22 mouse cellular contexts compared by ENCODE assay signal in genomic region chr10:110971044-110971443, GRCm38 (mm10). TPM values are rescaled to one million over a fixed set of nuclear protein-coding genes. Genes with fewer than 3 reads are reported as not detected.
A peak's percentile ranks its signal among the peaks of the same experiment; 100 is the strongest.
DNase-seq lines count a peak whose midpoint lies in the region; ATAC-seq and TF ChIP-seq lines count a peak whose summit lies in the region.
"Had no signal": no experiment of that assay in that cellular context is flagged by ENCODE, and none has a peak within 500 bp of the region (broad histone marks: within the 10 kb centered on the region; RNA-seq: fewer than 3 reads in every experiment).

No protein-coding gene starts in this region.

- no peaks in the 10 kb centered on the region for H3K79me2 ChIP-seq in liver, adult 2 months (ENCODE audit: control insufficient read depth, insufficient read depth, low read length)

- peak; percentile 61 for ATAC-seq in stomach, postnatal 0 days (ENCODE audit: low FRiP score, low TSS enrichment)
- ATAC-seq in midbrain, embryonic 13.5 days = no peak
- ATAC-seq: activated CD4-positive, CD25-positive, alpha-beta regulatory T cell, adult 4 months; CD4-positive, CD25-positive, alpha-beta regulatory T cell, adult 4 months; Patski had no signal

- H3K36me3 ChIP-seq in liver, adult 2 months (ENCODE audit: control insufficient read depth, insufficient read depth, low read length) = peaks cover 15% of the 10 kb centered on the region
- H3K36me3 ChIP-seq in stomach, postnatal 0 days (ENCODE audit: control insufficient read depth, insufficient read depth, low read length) = 0 out of 2 replicates have a peak, but pooled peaks cover 3% of the 10 kb centered on the region
- peaks cover 43% of the 10 kb centered on the region for H3K36me3 ChIP-seq in midbrain, embryonic 13.5 days

- no peak overlapping the region for H3K4me3 ChIP-seq in liver, adult 2 months (ENCODE audit: insufficient read depth, low read depth, low read length)
- no peak overlapping the region for H3K4me3 ChIP-seq in stomach, postnatal 0 days (ENCODE audit: low read depth, low read length)
- no peak overlapping the region for H3K4me3 ChIP-seq in midbrain, embryonic 13.5 days (replicated peaks)

- no peak for TF ChIP-seq EP300 in stomach, postnatal 0 days (optimal IDR thresholded peaks at IDR 0.05)

- no peaks in the 10 kb centered on the region for H3K9me3 ChIP-seq in stomach, postnatal 0 days (ENCODE audit: control insufficient read depth, low read length)
- no peaks in the 10 kb centered on the region for H3K9me3 ChIP-seq in midbrain, embryonic 13.5 days
- H3K9me3 ChIP-seq: G1E had no signal

- TF ChIP-seq POLR2A in liver, adult 2 months (IDR thresholded peaks at IDR 0.05; ENCODE audit: extremely low read depth, insufficient read depth, low read length) = no peak

- WGBS in liver, adult 2 months = 16% methylated on average over 3 of the region's 3 CpGs
- 36% methylated on average over 3 of the region's 3 CpGs for WGBS in stomach, postnatal 0 days
- 91% methylated on average over 3 of the region's 3 CpGs for WGBS in midbrain, embryonic 13.5 days

- H3K27ac ChIP-seq in liver, adult 2 months (replicated peaks; ENCODE audit: insufficient read depth, low read depth, low read length) = no peak overlapping the region
- H3K27ac ChIP-seq in stomach, postnatal 0 days (replicated peaks) = no peak overlapping the region
- H3K27ac ChIP-seq in midbrain, embryonic 13.5 days = no peak overlapping the region

- no peak for TF ChIP-seq CTCF in liver, adult 2 months (IDR thresholded peaks at IDR 0.05; ENCODE audit: low read depth, low read length)
- TF ChIP-seq CTCF in stomach, postnatal 0 days (IDR thresholded peaks at IDR 0.05; ENCODE audit: low read depth) = no peak

- H3K27me3 ChIP-seq in liver, adult 2 months (ENCODE audit: control insufficient read depth, insufficient read depth, low read length) = no peaks in the 10 kb centered on the region
- no peaks in the 10 kb centered on the region for H3K27me3 ChIP-seq in stomach, postnatal 0 days (ENCODE audit: control insufficient read depth, insufficient read depth, low read length)
- no peaks in the 10 kb centered on the region for H3K27me3 ChIP-seq in midbrain, embryonic 13.5 days
- H3K27me3 ChIP-seq: CH12.LX, Patski had no signal

- H3K4me2 ChIP-seq in stomach, postnatal 0 days (replicated peaks; ENCODE audit: low read depth) = no peak overlapping the region
- no peak overlapping the region for H3K4me2 ChIP-seq in midbrain, embryonic 13.5 days (replicated peaks)

- H3K4me1 ChIP-seq in liver, adult 2 months (ENCODE audit: control insufficient read depth, insufficient read depth, low read length) = peaks cover 6% of the 10 kb centered on the region; the same call in 1 of the 2 replicates
- H3K4me1 ChIP-seq in stomach, postnatal 0 days (replicated peaks; ENCODE audit: control insufficient read depth, insufficient read depth) = 0 out of 2 replicates have a peak, but pooled peaks cover 2% of the 10 kb centered on the region
- H3K4me1 ChIP-seq in midbrain, embryonic 13.5 days (replicated peaks) = no peaks in the 10 kb centered on the region

- no peak overlapping the region for H3K9ac ChIP-seq in liver, adult 2 months (ENCODE audit: low read depth, low read length)
- H3K9ac ChIP-seq in stomach, postnatal 0 days (ENCODE audit: low read length) = no peak overlapping the region
- no peak overlapping the region for H3K9ac ChIP-seq in midbrain, embryonic 13.5 days (replicated peaks)

- DNase-seq in liver, adult 2 months (ENCODE audit: extremely low read depth, low read depth, low spot score) = peak; percentile 70
- no peak for DNase-seq in liver
- DNase-seq in adipocyte (ENCODE audit: low spot score) = peak; percentile 44
- no peak for DNase-seq in stomach, postnatal 0 days (ENCODE audit: low spot score)
- no peak for DNase-seq in layer of hippocampus, adult 9-10 months (ENCODE audit: low spot score)
- DNase-seq: adrenal gland, adult 2 months; adrenal gland, adult 8-10 months; adrenal gland, postnatal 10 days; adrenal gland, postnatal 14 days; adrenal gland, postnatal 25 days; adrenal gland, postnatal 36 days; B cell, adult 2 months; cerebellum, adult 11 months; cerebellum, adult 11-12 months; cerebellum, adult 18-20 months; cerebellum, adult 2 months had no signal

RNA-seq across cellular contexts. Expression of gene Zdhhc17, which starts 38.9 kb away (rescaled TPM):
- 17.7 and 20.0 TPM in 2 replicates for total RNA-seq in liver, adult 2 months (2014; rRNA removed)
- polyA plus RNA-seq in liver, adult 2 months (2012; rRNA removed) = 4.1 and 6.3 TPM in 2 replicates
- polyA plus RNA-seq in stomach, postnatal 0 days (2015; fragmentation: Nextera tagmentation; extraction: Ambion mirVana) = 6.1 and 6.4 TPM in 2 replicates
- 56.4 and 58.7 TPM in 2 replicates for polyA plus RNA-seq in midbrain, embryonic 13.5 days (2015; fragmentation: Nextera tagmentation; extraction: Ambion mirVana)

RNA-seq across cellular contexts. Expression of gene Csrp2, which starts 51.5 kb away (rescaled TPM):
- 73.6 and 76.8 TPM in 2 replicates for total RNA-seq in liver, adult 2 months (2014; rRNA removed)
- 26.0 and 30.1 TPM in 2 replicates for polyA plus RNA-seq in liver, adult 2 months (2012; rRNA removed)
- 185 and 191 TPM in 2 replicates for polyA plus RNA-seq in stomach, postnatal 0 days (2015; fragmentation: Nextera tagmentation; extraction: Ambion mirVana)
- polyA plus RNA-seq in midbrain, embryonic 13.5 days (2015; fragmentation: Nextera tagmentation; extraction: Ambion mirVana) = 94.3 and 128 TPM in 2 replicates
- polyA plus RNA-seq: G1E had no signal

Comparison
In these comparisons a context has a peak if more than half of its experiments do, and no peak if none do; other contexts are left out.
1. DNase-seq: peak in liver, adult 2 months (single experiment) and adipocyte (single experiment); none in liver (single experiment), stomach, postnatal 0 days (single experiment) and layer of hippocampus, adult 9-10 months (single experiment).